Mouse (Mus musculus): ENCODE measurements around the gene Card11. TPM values are rescaled to one million over a fixed set of nuclear protein-coding genes. Genes with fewer than 3 reads are reported as not detected.
A peak's percentile ranks its signal among the peaks of the same experiment; 100 is the strongest.

Gene Card11
- polyA plus RNA-seq, 1 experiment from 2014 or later = 0.25 TPM

GRCm38 (mm10) chr5:140872532-140873038 is 127.8 kb downstream of the Card11 start:
- no peaks in the 10 kb centered on the region for H3K36me3 ChIP-seq (replicated peaks; ENCODE audit: control insufficient read depth, insufficient read depth, low read depth, low read length)
- H3K27me3 ChIP-seq (ENCODE audit: control insufficient read depth, insufficient read depth, low read length) = no peaks in the 10 kb centered on the region
- WGBS = 12% methylated on average over 11 of the region's 11 CpGs
- no peaks in the 10 kb centered on the region for H3K9me3 ChIP-seq (replicated peaks; ENCODE audit: control insufficient read depth, low read length)
- DNase-seq (ENCODE audit: low spot score) = peak; percentile 69
- peaks cover 16% of the 10 kb centered on the region for H3K4me1 ChIP-seq (ENCODE audit: control insufficient read depth, insufficient read depth, low read length)
- no peak overlapping the region for H3K9ac ChIP-seq (replicated peaks; ENCODE audit: low read length)
- peak; percentile 61 for ATAC-seq (replicated peaks; ENCODE audit: insufficient number of reproducible peaks, low FRiP score, low TSS enrichment, low read depth)
- 0 out of 2 replicates have a peak overlapping the region, but pooled peaks have one; percentile 6 for H3K4me2 ChIP-seq (ENCODE audit: low read depth, low read length)
- H3K27ac ChIP-seq (replicated peaks; ENCODE audit: low read depth, low read length) = no peak overlapping the region
- no peak overlapping the region for H3K4me3 ChIP-seq (ENCODE audit: low read depth, low read length)

- WGBS = 72% methylated on average over 6 of the region's 6 CpGs
- H3K9ac ChIP-seq (replicated peaks; ENCODE audit: low read length) = no peak overlapping the region
- H3K27me3 ChIP-seq (ENCODE audit: control insufficient read depth, insufficient read depth, low read length) = no peaks in the 10 kb centered on the region
- no peak overlapping the region for H3K4me3 ChIP-seq (ENCODE audit: low read depth, low read length)
- H3K27ac ChIP-seq (replicated peaks; ENCODE audit: low read depth, low read length) = no peak overlapping the region
- H3K4me1 ChIP-seq (ENCODE audit: control insufficient read depth, insufficient read depth, low read length) = peaks cover 16% of the 10 kb centered on the region
- no peaks in the 10 kb centered on the region for H3K36me3 ChIP-seq (replicated peaks; ENCODE audit: control insufficient read depth, insufficient read depth, low read depth, low read length)
- H3K4me2 ChIP-seq (ENCODE audit: low read depth, low read length) = no peak overlapping the region
- DNase-seq (ENCODE audit: low spot score) = no peak
- H3K9me3 ChIP-seq (replicated peaks; ENCODE audit: control insufficient read depth, low read length) = no peaks in the 10 kb centered on the region
- ATAC-seq (replicated peaks; ENCODE audit: insufficient number of reproducible peaks, low FRiP score, low TSS enrichment, low read depth) = no peak
These were observed 129.1 kb downstream of the Card11 start for GRCm38 (mm10) chr5:140871241-140871640.

- WGBS = 74% methylated on average over 2 of the region's 2 CpGs
These were observed 131.3 kb downstream of the Card11 start for GRCm38 (mm10) chr5:140869034-140869433.

GRCm38 (mm10) chr5:140859730-140860129 is 140.7 kb downstream of the Card11 start:
- no peak overlapping the region for H3K4me2 ChIP-seq (ENCODE audit: low read depth, low read length)
- H3K27me3 ChIP-seq (ENCODE audit: control insufficient read depth, insufficient read depth, low read length) = no peaks in the 10 kb centered on the region
- no peaks in the 10 kb centered on the region for H3K9me3 ChIP-seq (replicated peaks; ENCODE audit: control insufficient read depth, low read length)
- no peak overlapping the region for H3K4me3 ChIP-seq (ENCODE audit: low read depth, low read length)
- no peaks in the 10 kb centered on the region for H3K4me1 ChIP-seq (ENCODE audit: control insufficient read depth, insufficient read depth, low read length)
- no peak overlapping the region for H3K27ac ChIP-seq (replicated peaks; ENCODE audit: low read depth, low read length)
- 83% methylated on average over 5 of the region's 5 CpGs for WGBS
- no peak overlapping the region for H3K9ac ChIP-seq (replicated peaks; ENCODE audit: low read length)
- ATAC-seq (replicated peaks; ENCODE audit: insufficient number of reproducible peaks, low FRiP score, low TSS enrichment, low read depth) (no peak), DNase-seq (ENCODE audit: low spot score) (no peak)
- no peaks in the 10 kb centered on the region for H3K36me3 ChIP-seq (replicated peaks; ENCODE audit: control insufficient read depth, insufficient read depth, low read depth, low read length)

More at GRCm38 (mm10) chr5:140869034-140869433, 131.3 kb downstream of the Card11 start:
- DNase-seq (ENCODE audit: low spot score) (peak; percentile 78), ATAC-seq (replicated peaks; ENCODE audit: insufficient number of reproducible peaks, low FRiP score, low TSS enrichment, low read depth) (no peak)
- Histone ChIP-seq H3K4me3 (ENCODE audit: low read depth, low read length) (no peak overlapping the region), H3K9me3 (replicated peaks; ENCODE audit: control insufficient read depth, low read length) (no peaks in the 10 kb centered on the region), H3K27me3 (ENCODE audit: control insufficient read depth, insufficient read depth, low read length) (no peaks in the 10 kb centered on the region), H3K27ac (replicated peaks; ENCODE audit: low read depth, low read length) (no peak overlapping the region), H3K36me3 (replicated peaks; ENCODE audit: control insufficient read depth, insufficient read depth, low read depth, low read length) (no peaks in the 10 kb centered on the region), H3K4me1 (ENCODE audit: control insufficient read depth, insufficient read depth, low read length) (peaks cover 16% of the 10 kb centered on the region), H3K9ac (replicated peaks; ENCODE audit: low read length) (no peak overlapping the region), H3K4me2 (ENCODE audit: low read depth, low read length) (no peak overlapping the region)

- H3K4me3 ChIP-seq (ENCODE audit: low read depth, low read length) = no peak overlapping the region
- H3K27ac ChIP-seq (replicated peaks; ENCODE audit: low read depth, low read length) = no peak overlapping the region
- 87% methylated on average over 3 of the region's 3 CpGs for WGBS
- ATAC-seq (replicated peaks; ENCODE audit: insufficient number of reproducible peaks, low FRiP score, low TSS enrichment, low read depth) (no peak), DNase-seq (ENCODE audit: low spot score) (no peak)
- H3K9ac ChIP-seq (replicated peaks; ENCODE audit: low read length) = no peak overlapping the region
- no peaks in the 10 kb centered on the region for H3K36me3 ChIP-seq (replicated peaks; ENCODE audit: control insufficient read depth, insufficient read depth, low read depth, low read length)
- no peaks in the 10 kb centered on the region for H3K9me3 ChIP-seq (replicated peaks; ENCODE audit: control insufficient read depth, low read length)
- H3K4me1 ChIP-seq (ENCODE audit: control insufficient read depth, insufficient read depth, low read length) = no peaks in the 10 kb centered on the region
- H3K27me3 ChIP-seq (ENCODE audit: control insufficient read depth, insufficient read depth, low read length) = no peaks in the 10 kb centered on the region
- no peak overlapping the region for H3K4me2 ChIP-seq (ENCODE audit: low read depth, low read length)
These were observed 142.0 kb downstream of the Card11 start for GRCm38 (mm10) chr5:140858335-140858734.

- WGBS = 50% methylated on average over 8 of the region's 8 CpGs
- no peak for ATAC-seq (replicated peaks; ENCODE audit: insufficient number of reproducible peaks, low FRiP score, low TSS enrichment, low read depth)
These were observed 142.8 kb downstream of the Card11 start for GRCm38 (mm10) chr5:140857432-140858154.

GRCm38 (mm10) chr5:140855909-140856530 is 144.4 kb downstream of the Card11 start:
- H3K36me3 ChIP-seq (replicated peaks; ENCODE audit: control insufficient read depth, insufficient read depth, low read depth, low read length) = no peaks in the 10 kb centered on the region
- WGBS = 59% methylated on average over 11 of the region's 11 CpGs
- no peak for DNase-seq (ENCODE audit: low spot score)

More at GRCm38 (mm10) chr5:140857432-140858154, 142.8 kb downstream of the Card11 start:
- Histone ChIP-seq H3K4me2 (ENCODE audit: low read depth, low read length) (no peak overlapping the region), H3K9ac (replicated peaks; ENCODE audit: low read length) (no peak overlapping the region), H3K9me3 (replicated peaks; ENCODE audit: control insufficient read depth, low read length) (no peaks in the 10 kb centered on the region), H3K4me3 (ENCODE audit: low read depth, low read length) (no peak overlapping the region), H3K27ac (replicated peaks; ENCODE audit: low read depth, low read length) (no peak overlapping the region), H3K27me3 (ENCODE audit: control insufficient read depth, insufficient read depth, low read length) (no peaks in the 10 kb centered on the region), H3K4me1 (ENCODE audit: control insufficient read depth, insufficient read depth, low read length) (no peaks in the 10 kb centered on the region), H3K36me3 (replicated peaks; ENCODE audit: control insufficient read depth, insufficient read depth, low read depth, low read length) (no peaks in the 10 kb centered on the region)
- no peak for DNase-seq (ENCODE audit: low spot score)

GRCm38 (mm10) chr5:140854700-140855099 is 145.7 kb downstream of the Card11 start:
- no peaks in the 10 kb centered on the region for H3K36me3 ChIP-seq (replicated peaks; ENCODE audit: control insufficient read depth, insufficient read depth, low read depth, low read length)
- H3K4me2 ChIP-seq (ENCODE audit: low read depth, low read length) = no peak overlapping the region
- no peak for DNase-seq (ENCODE audit: low spot score)
- no peak overlapping the region for H3K4me3 ChIP-seq (ENCODE audit: low read depth, low read length)
- no peaks in the 10 kb centered on the region for H3K9me3 ChIP-seq (replicated peaks; ENCODE audit: control insufficient read depth, low read length)
- H3K9ac ChIP-seq (replicated peaks; ENCODE audit: low read length) = no peak overlapping the region
- 83% methylated on average over 4 of the region's 4 CpGs for WGBS
- H3K4me1 ChIP-seq (ENCODE audit: control insufficient read depth, insufficient read depth, low read length) = no peaks in the 10 kb centered on the region
- no peaks in the 10 kb centered on the region for H3K27me3 ChIP-seq (ENCODE audit: control insufficient read depth, insufficient read depth, low read length)
- ATAC-seq (replicated peaks; ENCODE audit: insufficient number of reproducible peaks, low FRiP score, low TSS enrichment, low read depth) = no peak
- H3K27ac ChIP-seq (replicated peaks; ENCODE audit: low read depth, low read length) = no peak overlapping the region

More at GRCm38 (mm10) chr5:140855909-140856530, 144.4 kb downstream of the Card11 start:
- no peaks in the 10 kb centered on the region for H3K27me3 ChIP-seq (ENCODE audit: control insufficient read depth, insufficient read depth, low read length)
- H3K27ac ChIP-seq (replicated peaks; ENCODE audit: low read depth, low read length) = no peak overlapping the region
- no peaks in the 10 kb centered on the region for H3K9me3 ChIP-seq (replicated peaks; ENCODE audit: control insufficient read depth, low read length)
- no peak overlapping the region for H3K9ac ChIP-seq (replicated peaks; ENCODE audit: low read length)
- no peaks in the 10 kb centered on the region for H3K4me1 ChIP-seq (ENCODE audit: control insufficient read depth, insufficient read depth, low read length)
- ATAC-seq (replicated peaks; ENCODE audit: insufficient number of reproducible peaks, low FRiP score, low TSS enrichment, low read depth) = no peak
- no peak overlapping the region for H3K4me3 ChIP-seq (ENCODE audit: low read depth, low read length)
- H3K4me2 ChIP-seq (ENCODE audit: low read depth, low read length) = no peak overlapping the region
